Mouse (Mus musculus) heart, embryonic 10.5 days (tissue): Measurements from ENCODE around the gene Osbpl3. TPM values are rescaled to one million over a fixed set of nuclear protein-coding genes. Genes with fewer than 3 reads are reported as not detected.

Experiments used
- DNase-seq: peaks from one replicate; pipeline ENCODE4 v3.0.0-alpha.2; 2017; ENCODE audit warnings: low spot score
- H3K27ac ChIP-seq: fragments of 300-500 bp; sonication (generic); 2 replicates; pipeline ENCODE4 v1.5.1; 2016; ENCODE audit warnings: mild to moderate bottlenecking
- H3K27me3 ChIP-seq: fragments of 300-500 bp; sonication (generic); 2 replicates; pipeline ENCODE4 v1.6.1; 2016; ENCODE audit warnings: mild to moderate bottlenecking; ENCODE audit not compliant: poor library complexity, insufficient read depth, severe bottlenecking
- H3K36me3 ChIP-seq: fragments of 300-500 bp; sonication (generic); 2 replicates; pipeline ENCODE4 v1.6.1; 2016; ENCODE audit warnings: mild to moderate bottlenecking, moderate library complexity
- H3K4me1 ChIP-seq: fragments of 300-500 bp; sonication (generic); 2 replicates; pipeline ENCODE4 v1.6.1; 2016; ENCODE audit warnings: mild to moderate bottlenecking
- H3K4me3 ChIP-seq: fragments of 300-500 bp; sonication (generic); 2 replicates; pipeline ENCODE4 v1.5.1; 2016; ENCODE audit warnings: mild to moderate bottlenecking, moderate library complexity
- H3K9me3 ChIP-seq: fragments of 300-500 bp; sonication (generic); 2 replicates; pipeline ENCODE4 v1.6.1; 2016; ENCODE audit warnings: mild to moderate bottlenecking, moderate library complexity
- WGBS: fragments of 180-500 bp; shearing (Covaris S2); methylation state at CpG from one replicate; pipeline ENCODE4 v1.1.7; 2016; 5-methylcytosine and 5-hydroxymethylcytosine counted together
- polyA plus RNA-seq: library from polyadenylated mRNA; unstranded; fragments of >200 nt; fragmentation: Nextera tagmentation; extraction: Ambion mirVana; gene quantifications from 2 replicates; pipeline ENCODE4 v1.2.1, GENCODE M21; 2016

The Osbpl3 gene
- polyA plus RNA-seq, 1 experiment from 2014 or later, result 8.0 TPM

GRCm38 (mm10) chr6:50354688-50355660 lies 101.0 kb downstream of the Osbpl3 start:
- Histone ChIP-seq H3K27me3 (no peaks in the 10 kb centered on the region), H3K9me3 (no peaks in the 10 kb centered on the region), H3K36me3 (peaks cover 8% of the 10 kb centered on the region; the same call in 1 of the 2 replicates), H3K27ac (peak overlapping the region; percentile 77), H3K4me3 (no peak overlapping the region), H3K4me1 (peaks cover 59% of the 10 kb centered on the region)
- DNase-seq, result no peak
- WGBS, result 22% methylated on average over 20 of the region's 20 CpGs

- 57% methylated on average over 6 of the region's 6 CpGs for WGBS
- no peak for DNase-seq
- H3K36me3 ChIP-seq, result peaks cover 8% of the 10 kb centered on the region; the same call in 1 of the 2 replicates
- no peak overlapping the region for H3K27ac ChIP-seq
- H3K4me3 ChIP-seq, result no peak overlapping the region
- no peaks in the 10 kb centered on the region for H3K9me3 ChIP-seq
- peaks cover 42% of the 10 kb centered on the region for H3K4me1 ChIP-seq
- no peaks in the 10 kb centered on the region for H3K27me3 ChIP-seq
Measured at GRCm38 (mm10) chr6:50352812-50353211, 103.2 kb downstream of the Osbpl3 start.

- H3K27me3 ChIP-seq, result no peaks in the 10 kb centered on the region
- peaks cover 21% of the 10 kb centered on the region; the same call in 1 of the 2 replicates for H3K36me3 ChIP-seq
- H3K4me3 ChIP-seq, result no peak overlapping the region
- DNase-seq, result no peak
- H3K27ac ChIP-seq, result no peak overlapping the region
- no peaks in the 10 kb centered on the region for H3K9me3 ChIP-seq
- 93% methylated on average over 3 of the region's 3 CpGs for WGBS
- peaks cover 25% of the 10 kb centered on the region for H3K4me1 ChIP-seq
Measured at GRCm38 (mm10) chr6:50350911-50351310, 105.1 kb downstream of the Osbpl3 start.

GRCm38 (mm10) chr6:50348619-50349018 lies 107.4 kb downstream of the Osbpl3 start:
- 70% methylated on average over 1 of the region's 1 CpGs for WGBS
- H3K36me3 ChIP-seq, result peaks cover 23% of the 10 kb centered on the region; the same call in 1 of the 2 replicates

GRCm38 (mm10) chr6:50346204-50346603 lies 109.8 kb downstream of the Osbpl3 start:
- Histone ChIP-seq H3K36me3 (peaks cover 22% of the 10 kb centered on the region; the same call in 1 of the 2 replicates), H3K27ac (no peak overlapping the region), H3K9me3 (no peaks in the 10 kb centered on the region), H3K27me3 (no peaks in the 10 kb centered on the region), H3K4me3 (no peak overlapping the region), H3K4me1 (no peaks in the 10 kb centered on the region)
- DNase-seq, result no peak
- 84% methylated on average over 7 of the region's 7 CpGs for WGBS

More at GRCm38 (mm10) chr6:50348619-50349018, 107.4 kb downstream of the Osbpl3 start:
- no peak for DNase-seq
- peaks cover 7% of the 10 kb centered on the region for H3K4me1 ChIP-seq
- H3K27me3 ChIP-seq, result no peaks in the 10 kb centered on the region
- H3K9me3 ChIP-seq, result no peaks in the 10 kb centered on the region
- H3K4me3 ChIP-seq, result no peak overlapping the region
- no peak overlapping the region for H3K27ac ChIP-seq

- H3K36me3 ChIP-seq, result peaks cover 12% of the 10 kb centered on the region; the same call in 1 of the 2 replicates
- no peak overlapping the region for H3K27ac ChIP-seq
- H3K27me3 ChIP-seq, result no peaks in the 10 kb centered on the region
- H3K9me3 ChIP-seq, result no peaks in the 10 kb centered on the region
- no peak for DNase-seq
- peaks cover 38% of the 10 kb centered on the region; the same call in 1 of the 2 replicates for H3K4me1 ChIP-seq
- WGBS, result 87% methylated on average over 5 of the region's 5 CpGs
- no peak overlapping the region for H3K4me3 ChIP-seq
Measured at GRCm38 (mm10) chr6:50340226-50340906, 115.6 kb downstream of the Osbpl3 start.

- Histone ChIP-seq H3K9me3 (no peaks in the 10 kb centered on the region), H3K36me3 (peaks cover 8% of the 10 kb centered on the region; the same call in 1 of the 2 replicates), H3K27ac (peak overlapping the region; percentile 83), H3K27me3 (no peaks in the 10 kb centered on the region), H3K4me1 (peaks cover 47% of the 10 kb centered on the region; the same call in 1 of the 2 replicates), H3K4me3 (0 out of 2 replicates have a peak overlapping the region, but pooled peaks have one; percentile 27)
- WGBS, result 57% methylated on average over 6 of the region's 6 CpGs
- no peak for DNase-seq
Measured at GRCm38 (mm10) chr6:50337431-50337830, 118.6 kb downstream of the Osbpl3 start.

- peak overlapping the region; percentile 83; the same call in 1 of the 2 replicates for H3K27ac ChIP-seq
- H3K9me3 ChIP-seq, result no peaks in the 10 kb centered on the region
- no peak for DNase-seq
- H3K27me3 ChIP-seq, result no peaks in the 10 kb centered on the region
- no peak overlapping the region for H3K4me3 ChIP-seq
- 81% methylated on average over 2 of the region's 2 CpGs for WGBS
- H3K36me3 ChIP-seq, result peaks cover 7% of the 10 kb centered on the region; the same call in 1 of the 2 replicates
- peaks cover 47% of the 10 kb centered on the region; the same call in 1 of the 2 replicates for H3K4me1 ChIP-seq
Measured at GRCm38 (mm10) chr6:50336376-50336775, 119.6 kb downstream of the Osbpl3 start.

GRCm38 (mm10) chr6:50334846-50335821 lies 120.9 kb downstream of the Osbpl3 start:
- Histone ChIP-seq H3K9me3 (no peaks in the 10 kb centered on the region), H3K36me3 (peaks cover 7% of the 10 kb centered on the region; the same call in 1 of the 2 replicates), H3K4me1 (peaks cover 47% of the 10 kb centered on the region; the same call in 1 of the 2 replicates), H3K27me3 (no peaks in the 10 kb centered on the region), H3K4me3 (no peak overlapping the region), H3K27ac (peak overlapping the region; percentile 67)
- 82% methylated on average over 15 of the region's 15 CpGs for WGBS
- DNase-seq, result no peak

GRCm38 (mm10) chr6:50333346-50333745 lies 122.7 kb downstream of the Osbpl3 start:
- Histone ChIP-seq H3K4me3 (no peak overlapping the region), H3K27me3 (no peaks in the 10 kb centered on the region), H3K4me1 (peaks cover 46% of the 10 kb centered on the region), H3K36me3 (no peaks in the 10 kb centered on the region), H3K9me3 (no peaks in the 10 kb centered on the region), H3K27ac (no peak overlapping the region)
- whole genome bisulfite sequencing, result 88% methylated on average over 6 of the region's 6 CpGs
- no peak for DNase-seq

- H3K4me1 ChIP-seq, result peaks cover 29% of the 10 kb centered on the region
- H3K9me3 ChIP-seq, result no peaks in the 10 kb centered on the region
- no peak for DNase-seq
- 91% methylated on average over 2 of the region's 2 CpGs for WGBS
- no peak overlapping the region for H3K27ac ChIP-seq
- peaks cover 5% of the 10 kb centered on the region; the same call in 1 of the 2 replicates for H3K36me3 ChIP-seq
- H3K4me3 ChIP-seq, result no peak overlapping the region
- H3K27me3 ChIP-seq, result no peaks in the 10 kb centered on the region
Measured at GRCm38 (mm10) chr6:50331477-50331876, 124.5 kb downstream of the Osbpl3 start.

GRCm38 (mm10) chr6:50329380-50329779 lies 126.6 kb downstream of the Osbpl3 start:
- Histone ChIP-seq H3K27ac (peak overlapping the region; percentile 54), H3K36me3 (peaks cover 6% of the 10 kb centered on the region; the same call in 1 of the 2 replicates), H3K27me3 (no peaks in the 10 kb centered on the region), H3K9me3 (no peaks in the 10 kb centered on the region), H3K4me1 (peaks cover 30% of the 10 kb centered on the region), H3K4me3 (no peak overlapping the region)
- 85% methylated on average over 8 of the region's 8 CpGs for WGBS
- DNase-seq, result no peak
